9 mouse cellular contexts compared by ENCODE assay signal in genomic region chr8:88495071-88495805, GRCm38 (mm10). TPM values are rescaled to one million over a fixed set of nuclear protein-coding genes. Genes with fewer than 3 reads are reported as not detected.
DNase-seq lines count a peak whose midpoint lies in the region; ATAC-seq and TF ChIP-seq lines count a peak whose summit lies in the region.
"Had no signal": no experiment of that assay in that cellular context is flagged by ENCODE, and none has a peak within 500 bp of the region (broad histone marks: within the 10 kb centered on the region; RNA-seq: fewer than 3 reads in every experiment).

No protein-coding gene starts in this region.

- H3K36me3 ChIP-seq in intestine, embryonic 14.5 days (ENCODE audit: control insufficient read depth, insufficient read depth, low read length), result no peaks in the 10 kb centered on the region
- H3K36me3 ChIP-seq in intestine, postnatal 0 days (ENCODE audit: control insufficient read depth, insufficient read depth), result no peaks in the 10 kb centered on the region
- no peaks in the 10 kb centered on the region for H3K36me3 ChIP-seq in hindbrain, embryonic 11.5 days (ENCODE audit: control insufficient read depth, insufficient read depth, low read length)
- H3K36me3 ChIP-seq in liver, embryonic 12.5 days, result no peaks in the 10 kb centered on the region

- no peaks in the 10 kb centered on the region for H3K27me3 ChIP-seq in intestine, embryonic 14.5 days (replicated peaks; ENCODE audit: control insufficient read depth, insufficient read depth, low read length)
- H3K27me3 ChIP-seq in intestine, postnatal 0 days (replicated peaks; ENCODE audit: control insufficient read depth, insufficient read depth, low read length), result no peaks in the 10 kb centered on the region
- H3K27me3 ChIP-seq in hindbrain, embryonic 11.5 days (ENCODE audit: control insufficient read depth, insufficient read depth, low read length), result no peaks in the 10 kb centered on the region
- no peaks in the 10 kb centered on the region for H3K27me3 ChIP-seq in liver, embryonic 12.5 days (replicated peaks)

- H3K4me3 ChIP-seq in intestine, embryonic 14.5 days (ENCODE audit: low read depth, low read length), result no peak overlapping the region
- no peak overlapping the region for H3K4me3 ChIP-seq in intestine, postnatal 0 days (ENCODE audit: low read depth, low read length)
- no peak overlapping the region for H3K4me3 ChIP-seq in hindbrain, embryonic 11.5 days (ENCODE audit: low read depth, low read length)
- no peak overlapping the region for H3K4me3 ChIP-seq in liver, embryonic 12.5 days

- intact Hi-C loops in left cerebral cortex, postnatal 4 days (cut with DNase I), result no loop called here

- 0 out of 2 replicates have a peak, but pooled peaks cover 2% of the 10 kb centered on the region for H3K9me3 ChIP-seq in intestine, embryonic 14.5 days (ENCODE audit: control insufficient read depth, low read length)
- H3K9me3 ChIP-seq in intestine, postnatal 0 days (ENCODE audit: control insufficient read depth), result no peaks in the 10 kb centered on the region
- H3K9me3 ChIP-seq in hindbrain, embryonic 11.5 days (ENCODE audit: control insufficient read depth, low read length), result no peaks in the 10 kb centered on the region
- no peaks in the 10 kb centered on the region for H3K9me3 ChIP-seq in liver, embryonic 12.5 days (replicated peaks)

- no peak overlapping the region for H3K9ac ChIP-seq in intestine, embryonic 14.5 days (ENCODE audit: low read length)
- no peak overlapping the region for H3K9ac ChIP-seq in intestine, postnatal 0 days (ENCODE audit: low read depth, low read length)
- H3K9ac ChIP-seq in hindbrain, embryonic 11.5 days (ENCODE audit: low read depth, low read length), result no peak overlapping the region
- H3K9ac ChIP-seq in liver, embryonic 12.5 days, result no peak overlapping the region

- WGBS in intestine, embryonic 14.5 days, result 16% methylated on average over 11 of the region's 11 CpGs
- 15% methylated on average over 11 of the region's 11 CpGs for WGBS in intestine, postnatal 0 days
- WGBS in hindbrain, embryonic 11.5 days, result 5% methylated on average over 11 of the region's 11 CpGs
- 35% methylated on average over 11 of the region's 11 CpGs for WGBS in liver, embryonic 12.5 days (ENCODE audit: insufficient replicate concordance)

- H3K4me2 ChIP-seq in intestine, embryonic 14.5 days (ENCODE audit: low read length), result no peak overlapping the region
- H3K4me2 ChIP-seq in intestine, postnatal 0 days (replicated peaks; ENCODE audit: low read depth), result no peak overlapping the region
- no peak overlapping the region for H3K4me2 ChIP-seq in hindbrain, embryonic 11.5 days (replicated peaks; ENCODE audit: low read depth, low read length)
- H3K4me2 ChIP-seq in liver, embryonic 12.5 days, result no peak overlapping the region

- H3K4me1 ChIP-seq in intestine, embryonic 14.5 days (replicated peaks; ENCODE audit: control insufficient read depth, insufficient read depth, low read length), result no peaks in the 10 kb centered on the region
- H3K4me1 ChIP-seq in intestine, postnatal 0 days (replicated peaks; ENCODE audit: control insufficient read depth, insufficient read depth, low read length), result no peaks in the 10 kb centered on the region
- no peaks in the 10 kb centered on the region; the same call in 1 of the 2 replicates for H3K4me1 ChIP-seq in hindbrain, embryonic 11.5 days (replicated peaks; ENCODE audit: control insufficient read depth, insufficient read depth, low read length)
- no peaks in the 10 kb centered on the region for H3K4me1 ChIP-seq in liver, embryonic 12.5 days

- no peak for TF ChIP-seq CTCF in intestine, postnatal 0 days (IDR thresholded peaks at IDR 0.05; ENCODE audit: low read depth)

- 0 out of 2 replicates have a peak, but pooled peaks have one; percentile 36 for ATAC-seq in intestine, embryonic 14.5 days (replicated peaks; ENCODE audit: low FRiP score, low TSS enrichment, low read depth)
- no peak for ATAC-seq in intestine, postnatal 0 days
- ATAC-seq in hindbrain, embryonic 11.5 days (ENCODE audit: low FRiP score), result no peak
- ATAC-seq in liver, embryonic 12.5 days, result no peak

- no peak overlapping the region for H3K27ac ChIP-seq in intestine, embryonic 14.5 days (ENCODE audit: low read depth)
- no peak overlapping the region for H3K27ac ChIP-seq in intestine, postnatal 0 days (ENCODE audit: low read depth, low read length)
- no peak overlapping the region for H3K27ac ChIP-seq in hindbrain, embryonic 11.5 days (ENCODE audit: low read depth, low read length)
- no peak overlapping the region for H3K27ac ChIP-seq in liver, embryonic 12.5 days

- DNase-seq in intestine, embryonic 14.5 days (ENCODE audit: low spot score), result no peak
- DNase-seq in embryo, embryonic 9.5 days (ENCODE audit: extremely low spot score), result peak; percentile 47
- peak; percentile 44 for DNase-seq in hindbrain, embryonic 11.5 days (ENCODE audit: low spot score)
- DNase-seq in left cerebral cortex, postnatal 4 days, result peak; percentile 60
- peak; percentile 58 for DNase-seq in telencephalon, adult 2 months (ENCODE audit: low read depth, low spot score)
- no peak for DNase-seq in kidney, adult 11 months

RNA-seq across cellular contexts. Expression of gene Nkd1, which starts 25.9 kb away (rescaled TPM):
- 33.6 and 35.8 TPM in 2 replicates for polyA plus RNA-seq in intestine, embryonic 14.5 days (2014; fragmentation: Nextera tagmentation; extraction: Ambion mirVana)
- 24.5 and 26.2 TPM in 2 replicates for polyA plus RNA-seq in intestine, postnatal 0 days (2015; fragmentation: Nextera tagmentation; extraction: Ambion mirVana)
- 83.1 and 89.8 TPM in 2 replicates for polyA plus RNA-seq in hindbrain, embryonic 11.5 days (2014; fragmentation: Nextera tagmentation; extraction: Ambion mirVana)
- total RNA-seq in left cerebral cortex, postnatal 4 days (2021), result 10 to 100 TPM; 22.5 to 25.7 TPM
- polyA plus RNA-seq in liver, embryonic 12.5 days (2016; fragmentation: Nextera tagmentation; extraction: Ambion mirVana), result 4.3 and 5.5 TPM in 2 replicates
- total RNA-seq: MEL had no signal

Comparison
In these comparisons a context has a peak if more than half of its experiments do, and no peak if none do; other contexts are left out.
1. DNase-seq: peak in embryo, embryonic 9.5 days (single experiment), hindbrain, embryonic 11.5 days (single experiment), left cerebral cortex, postnatal 4 days (single experiment) and telencephalon, adult 2 months (single experiment); none in intestine, embryonic 14.5 days (single experiment) and kidney, adult 11 months (single experiment).